Mouse (Mus musculus): ENCODE results near the gene Prkg2.

DNA sequence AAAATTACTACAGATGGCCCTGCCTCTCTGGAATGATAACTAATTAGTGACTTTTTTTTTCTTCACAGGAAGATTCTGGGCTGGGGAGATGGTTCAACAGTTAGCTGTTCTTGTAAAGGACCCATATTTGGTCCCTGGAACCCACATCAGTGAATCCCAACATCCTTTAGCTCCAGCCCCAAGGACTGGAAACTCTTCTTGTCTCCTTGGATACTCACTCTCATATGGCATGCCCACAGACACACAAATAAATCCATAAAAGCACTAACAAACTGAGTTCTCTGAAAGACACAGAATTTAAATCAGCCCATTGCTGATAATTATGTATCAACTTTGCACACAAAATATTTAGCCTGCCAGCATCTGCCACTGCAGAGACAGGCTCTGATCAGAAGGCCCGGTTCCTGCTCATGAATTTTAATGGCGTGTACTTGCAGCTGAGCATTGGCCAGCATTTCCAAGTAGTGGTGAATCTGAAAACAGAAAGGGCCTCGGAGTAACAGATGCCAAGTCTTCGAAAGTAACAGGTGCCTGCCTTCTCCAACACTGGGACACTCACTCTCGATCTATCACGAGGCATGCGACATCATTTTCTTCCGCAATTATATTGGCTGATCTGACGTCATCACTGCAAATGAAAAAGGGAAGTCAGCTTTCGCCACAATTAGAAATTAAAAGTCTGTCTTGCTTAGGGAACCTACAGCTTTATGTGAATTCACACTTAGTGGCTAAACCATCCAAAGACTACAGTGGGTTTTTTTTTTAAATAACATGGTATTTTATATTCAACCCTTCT, 61.1 kb downstream of the Prkg2 start:
- TF ChIP-seq CTCF (IDR thresholded peaks at IDR 0.05; ENCODE audit: insufficient read depth, low read length) (no peak), POLR2A (IDR thresholded peaks at IDR 0.05; ENCODE audit: borderline replicate concordance, extremely low read depth, low read depth, low read length) (no peak)

Data from lung, adult 2 months (tissue).